Mouse (Mus musculus) cerebellum, adult 9-10 months (tissue): ENCODE data around the gene Caap1.

Experiments used
- DNase-seq: peaks from one replicate; pipeline ENCODE4 v3.0.0; 2022

The Caap1 gene

DNA sequence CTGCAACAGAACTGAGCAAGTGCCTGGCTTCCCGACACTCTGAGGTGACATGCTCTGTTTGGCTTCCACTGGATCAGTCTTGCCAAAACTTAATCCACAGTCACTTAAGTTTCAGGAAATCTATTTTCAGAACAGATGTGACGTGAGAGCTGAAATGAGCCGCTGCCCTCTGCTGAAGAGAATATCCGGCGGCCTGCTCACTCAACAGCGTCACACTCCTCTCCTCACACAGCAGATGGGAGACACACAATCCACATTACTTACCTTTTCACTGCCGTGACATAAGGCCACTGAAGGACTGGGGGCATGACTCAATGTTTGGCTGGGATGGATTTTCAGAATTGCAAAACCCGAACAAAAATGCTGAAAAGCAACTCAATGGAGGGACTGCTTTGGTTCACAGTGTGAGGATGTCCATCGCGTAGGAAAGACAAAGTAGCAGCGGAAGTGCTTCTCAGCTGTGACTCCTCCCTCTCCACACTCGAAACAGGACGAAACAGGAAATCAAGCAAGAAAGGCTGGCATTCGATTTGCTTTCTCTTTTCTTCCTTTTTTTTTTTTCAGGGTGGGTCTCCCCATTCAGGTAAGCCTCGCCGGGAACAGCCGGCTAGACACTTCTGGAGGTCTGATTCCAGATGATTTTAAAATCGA lies 79.7 kb downstream of the Caap1 start:
- DNase-seq: no peak

DNA sequence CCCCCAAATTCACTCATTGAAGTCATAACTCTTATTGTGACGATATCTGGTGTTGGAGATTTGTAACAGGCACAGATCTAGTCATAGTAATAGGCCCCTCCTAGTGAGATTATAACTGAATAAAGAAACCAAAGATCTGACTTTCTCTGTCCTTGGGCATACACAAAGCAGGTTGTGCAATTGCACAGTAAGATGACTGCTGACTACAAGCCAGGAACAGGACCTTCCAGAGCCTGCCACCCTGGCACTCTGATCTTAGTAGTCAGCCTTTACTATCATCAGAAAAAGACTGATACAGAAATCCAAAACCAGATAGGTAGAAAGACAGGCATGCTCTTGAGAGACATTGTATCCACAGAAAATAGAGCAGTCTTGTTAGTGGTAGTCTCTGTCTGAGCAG lies 83.3 kb downstream of the Caap1 start:
- no peak for DNase-seq

DNA sequence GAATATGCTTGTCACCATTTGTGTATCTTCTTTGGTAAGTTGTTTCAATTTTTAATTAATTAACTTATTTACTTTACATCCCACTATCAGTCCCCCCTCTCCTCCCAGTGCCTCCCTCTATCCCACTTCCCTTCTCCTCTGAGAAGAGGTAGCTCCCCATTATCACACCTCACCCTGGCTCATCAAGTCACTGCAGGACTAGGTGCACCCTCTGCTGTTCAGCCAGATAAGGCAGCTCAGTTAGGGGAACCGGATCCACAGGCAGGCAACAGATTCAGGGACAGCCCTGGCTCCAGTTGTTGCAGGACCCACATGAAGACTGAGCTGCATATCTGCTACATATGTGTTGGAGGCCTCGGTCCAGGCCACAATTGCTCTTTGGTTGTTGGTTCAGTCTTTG lies 97.2 kb downstream of the Caap1 start:
- DNase-seq: no peak

DNA sequence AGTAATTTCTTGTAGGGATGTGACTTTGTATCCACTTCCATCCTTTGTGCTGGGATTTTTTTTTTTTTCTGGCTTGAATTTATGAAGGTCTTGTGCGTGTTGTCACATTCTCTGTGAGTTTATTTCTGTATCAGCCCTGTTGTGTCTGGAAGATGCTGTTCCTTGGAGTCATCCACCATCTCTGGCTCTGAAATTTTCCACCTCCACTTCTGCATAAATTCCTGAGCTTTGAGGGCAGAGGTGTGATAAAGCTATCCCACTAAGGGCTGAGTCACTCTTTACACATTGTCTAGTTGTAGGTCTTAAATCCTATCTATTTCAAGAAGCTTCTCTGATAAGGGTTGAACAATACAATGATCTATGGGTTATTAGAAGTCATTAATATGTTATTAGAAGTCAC lies 101.7 kb downstream of the Caap1 start:
- no peak for DNase-seq
